Mouse (Mus musculus): ENCODE results near the gene Gm8922.
"Not testable (repeated sequence)": the region's sequence is repeated elsewhere in the genome, so short reads cannot be mapped to it uniquely, and the experiment has no call there.

Gm8922 gene

DNA sequence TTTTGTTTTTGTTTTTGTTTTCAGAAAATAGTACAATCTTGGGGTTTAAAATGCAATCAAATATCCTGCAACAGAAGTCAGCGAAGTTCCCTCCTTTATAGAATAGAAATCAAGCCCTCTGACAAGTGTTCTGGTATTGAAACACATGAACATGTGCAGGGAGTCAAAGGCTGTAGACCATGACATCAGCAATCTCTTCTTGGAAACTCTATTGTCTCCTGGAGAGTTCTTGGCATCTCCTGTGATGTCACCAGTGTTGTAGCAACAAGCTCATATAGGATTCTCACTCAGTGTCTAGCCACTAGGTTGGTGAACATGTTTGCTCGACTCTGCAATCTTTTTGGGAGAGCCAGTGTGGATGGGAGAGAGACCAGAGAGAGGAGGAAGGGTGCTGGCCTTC lies at the start of gene Gm8922:
Gm8922 (plus strand) TSS at position 301 of the 400 bp plus-strand sequence.
- DNase-seq, result not testable (repeated sequence)
